Mouse (Mus musculus) C2C12 (cell line): ENCODE measurements around the gene Tmc6.

Experiments
- CEBPB ChIP-seq: IDR thresholded peaks from one replicate; pipeline ENCODE4 v1.6.1; 2011; ENCODE audit warnings: low read depth, mild to moderate bottlenecking, control low read depth, moderate library complexity
- CTCF ChIP-seq: IDR thresholded peaks from one replicate; pipeline ENCODE4 v1.5.1; 2011; ENCODE audit not compliant: control insufficient read depth, insufficient read depth, insufficient read length
- USF1 ChIP-seq: IDR thresholded peaks from one replicate; pipeline ENCODE4 v1.6.1; 2011; ENCODE audit warnings: low read depth, mild to moderate bottlenecking, control low read depth, moderate library complexity

- TF ChIP-seq CEBPB (no peak), CTCF (no peak), USF1 (no peak)
These were observed 8.9 kb upstream of the Tmc6 start for GRCm38 (mm10) chr11:117790703-117791440.
